Mouse (Mus musculus): ENCODE measurements around the gene Adm2.

The Adm2 gene

GRCm38 (mm10) chr15:89309962-89310498 is 12.5 kb upstream of the Adm2 start:
- peak; percentile 17 to 27 for DNase-seq (ENCODE audit: inconsistent age in 2 of 2, low spot score in 1 of 2)

- DNase-seq (ENCODE audit: inconsistent age in 2 of 2, low spot score in 1 of 2): peak; percentile 21 to 40
Observed at GRCm38 (mm10) chr15:89313359-89313758, 9.2 kb upstream of the Adm2 start.

- DNase-seq (ENCODE audit: inconsistent age in 2 of 2, low spot score in 1 of 2): peak in 1 of 2 experiments; percentile 52
Observed at GRCm38 (mm10) chr15:89314107-89314506, 8.4 kb upstream of the Adm2 start.

GRCm38 (mm10) chr15:89314511-89315189 is 7.9 kb upstream of the Adm2 start:
- peak in 1 of 2 experiments; percentile 70 for DNase-seq (ENCODE audit: inconsistent age in 2 of 2, low spot score in 1 of 2)

- DNase-seq (ENCODE audit: inconsistent age in 2 of 2, low spot score in 1 of 2): peak; percentile 99
Observed at GRCm38 (mm10) chr15:89315190-89315731, 7.3 kb upstream of the Adm2 start, which contains the start of gene Sbf1. Gene Sbf1, minus strand, starts transcription at chr15:89315311.

GRCm38 (mm10) chr15:89316146-89316545 is 6.4 kb upstream of the Adm2 start:
- peak; percentile 23 to 50 for DNase-seq (ENCODE audit: inconsistent age in 2 of 2, low spot score in 1 of 2)

GRCm38 (mm10) chr15:89321264-89321663 is 1.3 kb upstream of the Adm2 start:
- no peak for DNase-seq (ENCODE audit: inconsistent age in 2 of 2, low spot score in 1 of 2)

- no peak for DNase-seq (ENCODE audit: inconsistent age in 2 of 2, low spot score in 1 of 2)
Observed at GRCm38 (mm10) chr15:89323656-89324055, 1.1 kb downstream of the Adm2 start.

GRCm38 (mm10) chr15:89326441-89326840 is 3.9 kb downstream of the Adm2 start:
- no peak for DNase-seq (ENCODE audit: inconsistent age in 2 of 2, low spot score in 1 of 2)

GRCm38 (mm10) chr15:89334271-89334670 is 11.8 kb downstream of the Adm2 start, which contains the start of gene Miox:
Gene Miox, plus strand, starts transcription at chr15:89334398.
- no peak for DNase-seq (ENCODE audit: inconsistent age in 2 of 2, low spot score in 1 of 2)

- DNase-seq (ENCODE audit: inconsistent age in 2 of 2, low spot score in 1 of 2): no peak
Observed at GRCm38 (mm10) chr15:89334774-89335537, 12.4 kb downstream of the Adm2 start.

- no peak for DNase-seq (ENCODE audit: inconsistent age in 2 of 2, low spot score in 1 of 2)
Observed at GRCm38 (mm10) chr15:89336422-89336821, 13.9 kb downstream of the Adm2 start.

- no peak for DNase-seq (ENCODE audit: inconsistent age in 2 of 2, low spot score in 1 of 2)
Observed at GRCm38 (mm10) chr15:89339696-89340095, 17.2 kb downstream of the Adm2 start.

GRCm38 (mm10) chr15:89340136-89340535 is 17.6 kb downstream of the Adm2 start:
- DNase-seq (ENCODE audit: inconsistent age in 2 of 2, low spot score in 1 of 2): no peak

GRCm38 (mm10) chr15:89341678-89342077 is 19.2 kb downstream of the Adm2 start:
- DNase-seq (ENCODE audit: inconsistent age in 2 of 2, low spot score in 1 of 2): no peak

GRCm38 (mm10) chr15:89343325-89343724 is 20.8 kb downstream of the Adm2 start:
- DNase-seq (ENCODE audit: inconsistent age in 2 of 2, low spot score in 1 of 2): no peak

GRCm38 (mm10) chr15:89350447-89350846 is 27.9 kb downstream of the Adm2 start:
- DNase-seq (ENCODE audit: inconsistent age in 2 of 2, low spot score in 1 of 2): no peak

- no peak for DNase-seq (ENCODE audit: inconsistent age in 2 of 2, low spot score in 1 of 2)
Observed at GRCm38 (mm10) chr15:89351302-89351701, 28.8 kb downstream of the Adm2 start.

- DNase-seq (ENCODE audit: inconsistent age in 2 of 2, low spot score in 1 of 2): no peak
Observed at GRCm38 (mm10) chr15:89352054-89352453, 29.5 kb downstream of the Adm2 start.

GRCm38 (mm10) chr15:89352795-89353194 is 30.3 kb downstream of the Adm2 start:
- peak in 1 of 2 experiments; percentile 26 for DNase-seq (ENCODE audit: inconsistent age in 2 of 2, low spot score in 1 of 2)

- peak in 1 of 2 experiments; percentile 26 for DNase-seq (ENCODE audit: inconsistent age in 2 of 2, low spot score in 1 of 2)
Observed at GRCm38 (mm10) chr15:89353837-89354236, 31.3 kb downstream of the Adm2 start.

- no peak for DNase-seq (ENCODE audit: inconsistent age in 2 of 2, low spot score in 1 of 2)
Observed at GRCm38 (mm10) chr15:89354455-89354854, 31.9 kb downstream of the Adm2 start.
